Mouse (Mus musculus): ENCODE results near the gene Ccin. TPM values are rescaled to one million over a fixed set of nuclear protein-coding genes. Genes with fewer than 3 reads are reported as not detected.

Ccin gene
- polyA plus RNA-seq, 1 experiment from 2014 or later, result not detected

- ATAC-seq (peak; percentile 16; the same call in 1 of the 2 replicates), DNase-seq (no peak)
- H3K9ac ChIP-seq (replicated peaks), result peak overlapping the region; percentile 66
- H3K9me3 ChIP-seq (ENCODE audit: low read length), result no peaks in the 10 kb centered on the region
- peak overlapping the region; percentile 21 for H3K4me3 ChIP-seq (ENCODE audit: low read depth, low read length)
- no peaks in the 10 kb centered on the region for H3K27me3 ChIP-seq (ENCODE audit: insufficient read depth, low read length)
- H3K4me2 ChIP-seq (ENCODE audit: low read depth, low read length), result peak overlapping the region; percentile 71
- peak overlapping the region; percentile 96 for H3K27ac ChIP-seq (ENCODE audit: low read depth)
- peaks cover 6% of the 10 kb centered on the region for H3K36me3 ChIP-seq (replicated peaks; ENCODE audit: insufficient read depth, low read length)
- TF ChIP-seq EP300 (IDR thresholded peaks at IDR 0.05; ENCODE audit: low read depth), result no peak
- no peak for TF ChIP-seq CTCF (IDR thresholded peaks at IDR 0.05; ENCODE audit: low read depth)
- H3K4me1 ChIP-seq (ENCODE audit: insufficient read depth), result peaks cover 85% of the 10 kb centered on the region
- WGBS (ENCODE audit: insufficient replicate concordance), result 39% methylated on average over 4 of the region's 4 CpGs
Observed at GRCm38 (mm10) chr4:43964951-43965684, 18.2 kb upstream of the Ccin start.

DNA sequence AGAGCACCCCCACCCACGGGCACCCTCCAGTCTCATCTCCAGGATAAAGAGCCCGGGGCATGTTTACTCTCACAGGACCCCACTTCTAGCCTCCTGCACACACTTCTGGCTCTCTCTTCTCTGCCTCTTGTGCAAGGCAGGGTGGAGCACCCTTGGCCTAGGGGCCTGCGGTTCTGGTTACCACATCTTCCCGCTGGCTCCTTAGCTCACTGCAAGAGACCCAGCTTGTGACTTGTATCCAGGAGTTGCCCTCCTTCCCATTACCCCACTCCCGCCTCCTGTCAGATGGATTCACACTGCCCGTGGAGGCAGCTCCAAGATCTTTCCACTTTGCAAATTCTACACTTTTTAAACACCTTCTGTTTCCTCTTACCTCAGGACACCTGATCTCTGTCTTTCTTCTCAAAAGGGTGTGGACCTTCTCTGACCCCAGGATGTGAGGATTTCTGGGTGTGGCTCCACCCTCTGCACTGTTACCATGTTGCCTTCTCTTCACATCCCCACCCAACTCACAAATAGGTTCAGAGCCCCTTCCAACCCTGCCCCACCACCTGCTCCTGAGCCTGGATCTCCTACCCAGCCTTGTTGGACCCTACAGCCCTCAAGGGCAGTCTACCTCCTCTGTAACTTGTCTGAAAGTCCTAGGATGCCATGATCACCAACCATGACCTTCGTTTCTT lies 17.3 kb upstream of the Ccin start:
- Histone ChIP-seq H3K27ac (ENCODE audit: low read depth) (peak overlapping the region; percentile 96), H3K9ac (replicated peaks) (peak overlapping the region; percentile 34), H3K4me1 (ENCODE audit: insufficient read depth) (peaks cover 77% of the 10 kb centered on the region), H3K9me3 (ENCODE audit: low read length) (no peaks in the 10 kb centered on the region), H3K4me2 (ENCODE audit: low read depth, low read length) (peak overlapping the region; percentile 71), H3K27me3 (ENCODE audit: insufficient read depth, low read length) (no peaks in the 10 kb centered on the region), H3K4me3 (ENCODE audit: low read depth, low read length) (no peak overlapping the region), H3K36me3 (replicated peaks; ENCODE audit: insufficient read depth, low read length) (peaks cover 14% of the 10 kb centered on the region)
- DNase-seq, result no peak
- TF ChIP-seq EP300 (IDR thresholded peaks at IDR 0.05; ENCODE audit: low read depth) (no peak), CTCF (IDR thresholded peaks at IDR 0.05; ENCODE audit: low read depth) (no peak)
- peak; percentile 16; the same call in 1 of the 2 replicates for ATAC-seq
- WGBS (ENCODE audit: insufficient replicate concordance), result 66% methylated on average over 7 of the region's 7 CpGs

- DNase-seq, result no peak
- no peak for TF ChIP-seq CTCF (IDR thresholded peaks at IDR 0.05; ENCODE audit: low read depth)
- 86% methylated on average over 13 of the region's 13 CpGs for WGBS (ENCODE audit: insufficient replicate concordance)
Observed at GRCm38 (mm10) chr4:43968650-43969049, 14.6 kb upstream of the Ccin start.

GRCm38 (mm10) chr4:43969373-43969772 lies 13.9 kb upstream of the Ccin start:
- Histone ChIP-seq H3K4me3 (ENCODE audit: low read depth, low read length) (no peak overlapping the region), H3K4me1 (ENCODE audit: insufficient read depth) (peaks cover 72% of the 10 kb centered on the region), H3K4me2 (ENCODE audit: low read depth, low read length) (no peak overlapping the region), H3K36me3 (replicated peaks; ENCODE audit: insufficient read depth, low read length) (peaks cover 20% of the 10 kb centered on the region), H3K9me3 (ENCODE audit: low read length) (no peaks in the 10 kb centered on the region), H3K9ac (replicated peaks) (0 out of 2 replicates have a peak overlapping the region, but pooled peaks have one; percentile 16), H3K27ac (ENCODE audit: low read depth) (peak overlapping the region; percentile 34; the same call in 1 of the 2 replicates), H3K27me3 (ENCODE audit: insufficient read depth, low read length) (no peaks in the 10 kb centered on the region)
- 39% methylated on average over 4 of the region's 4 CpGs for WGBS (ENCODE audit: insufficient replicate concordance)
- DNase-seq (no peak), ATAC-seq (no peak)
- TF ChIP-seq CTCF (IDR thresholded peaks at IDR 0.05; ENCODE audit: low read depth), result no peak
- TF ChIP-seq EP300 (IDR thresholded peaks at IDR 0.05; ENCODE audit: low read depth), result no peak

More at GRCm38 (mm10) chr4:43968650-43969049, 14.6 kb upstream of the Ccin start:
- Histone ChIP-seq H3K4me3 (ENCODE audit: low read depth, low read length) (no peak overlapping the region), H3K4me2 (ENCODE audit: low read depth, low read length) (no peak overlapping the region), H3K27ac (ENCODE audit: low read depth) (no peak overlapping the region; the same call in 1 of the 2 replicates), H3K36me3 (replicated peaks; ENCODE audit: insufficient read depth, low read length) (peaks cover 18% of the 10 kb centered on the region), H3K9me3 (ENCODE audit: low read length) (no peaks in the 10 kb centered on the region), H3K27me3 (ENCODE audit: insufficient read depth, low read length) (no peaks in the 10 kb centered on the region), H3K4me1 (ENCODE audit: insufficient read depth) (peaks cover 72% of the 10 kb centered on the region), H3K9ac (replicated peaks) (no peak overlapping the region)
- ATAC-seq, result no peak

GRCm38 (mm10) chr4:43970393-43971330 lies 12.6 kb upstream of the Ccin start:
- Histone ChIP-seq H3K9ac (replicated peaks) (no peak overlapping the region), H3K4me1 (ENCODE audit: insufficient read depth) (peaks cover 66% of the 10 kb centered on the region), H3K4me2 (ENCODE audit: low read depth, low read length) (no peak overlapping the region), H3K4me3 (ENCODE audit: low read depth, low read length) (no peak overlapping the region), H3K27me3 (ENCODE audit: insufficient read depth, low read length) (no peaks in the 10 kb centered on the region), H3K9me3 (ENCODE audit: low read length) (no peaks in the 10 kb centered on the region), H3K27ac (ENCODE audit: low read depth) (peak overlapping the region; percentile 16; the same call in 1 of the 2 replicates), H3K36me3 (replicated peaks; ENCODE audit: insufficient read depth, low read length) (peaks cover 20% of the 10 kb centered on the region)
- 86% methylated on average over 20 of the region's 20 CpGs for WGBS (ENCODE audit: insufficient replicate concordance)
- no peak for TF ChIP-seq CTCF (IDR thresholded peaks at IDR 0.05; ENCODE audit: low read depth)
- no peak for TF ChIP-seq EP300 (IDR thresholded peaks at IDR 0.05; ENCODE audit: low read depth)
- DNase-seq (no peak), ATAC-seq (no peak)

All from liver, postnatal 0 days (tissue).